Mouse (Mus musculus) frontal cortex, postnatal 14 days (tissue): ENCODE results near the gene Exph5.

ENCODE experiments used
- DNase-seq, 2 experiments: peaks; one replicate each; pipeline ENCODE4 v3.0.0; 2022; ENCODE audit warnings: low spot score in 2 of 2

Gene Exph5

GRCm38 (mm10) chr9:53356219-53357155 lies 55.0 kb downstream of the Exph5 start:
- no peak for DNase-seq

GRCm38 (mm10) chr9:53371339-53371738 lies 69.9 kb downstream of the Exph5 start:
- DNase-seq, result no peak

DNA sequence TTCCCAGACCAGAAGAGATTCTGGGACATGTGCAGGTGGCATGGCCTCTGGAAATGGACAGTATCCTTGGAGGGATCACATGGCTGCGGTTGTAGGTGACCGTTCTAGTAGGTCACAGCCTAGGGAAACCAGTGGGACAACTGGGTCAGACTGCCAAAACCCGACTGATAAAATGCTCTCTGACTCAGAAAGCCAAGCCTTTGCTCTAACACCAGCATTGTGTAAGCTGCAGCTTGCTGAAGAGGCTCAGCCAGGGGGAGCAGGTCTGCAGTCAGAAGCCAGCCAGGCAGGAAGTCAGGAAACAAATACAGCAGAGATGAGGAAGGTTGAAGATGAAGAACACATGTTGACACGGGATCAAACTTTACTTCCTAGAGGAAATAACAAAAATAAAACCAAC lies 74.4 kb downstream of the Exph5 start:
- DNase-seq, result no peak

GRCm38 (mm10) chr9:53376820-53377219 lies 75.3 kb downstream of the Exph5 start:
- no peak for DNase-seq

DNA sequence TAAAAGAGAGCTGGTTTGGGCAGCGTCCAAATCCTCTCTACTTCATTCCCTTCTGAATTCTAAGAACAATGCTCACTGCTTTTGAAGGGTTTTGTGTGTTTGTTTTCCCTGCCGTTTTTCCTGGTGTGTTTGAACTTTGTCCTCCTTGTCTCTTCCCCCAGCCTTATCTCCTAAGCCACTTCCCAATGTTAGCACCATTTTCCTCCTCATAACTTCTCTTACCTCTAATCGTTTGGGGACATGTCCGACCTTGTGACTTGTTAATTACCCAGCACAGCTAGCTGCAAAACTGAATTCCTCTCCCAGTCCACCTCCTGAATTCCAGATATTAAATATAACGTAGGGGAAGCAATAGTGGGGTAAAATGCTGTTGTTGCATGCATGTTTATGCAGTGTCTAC lies 76.1 kb downstream of the Exph5 start:
- no peak for DNase-seq

DNA sequence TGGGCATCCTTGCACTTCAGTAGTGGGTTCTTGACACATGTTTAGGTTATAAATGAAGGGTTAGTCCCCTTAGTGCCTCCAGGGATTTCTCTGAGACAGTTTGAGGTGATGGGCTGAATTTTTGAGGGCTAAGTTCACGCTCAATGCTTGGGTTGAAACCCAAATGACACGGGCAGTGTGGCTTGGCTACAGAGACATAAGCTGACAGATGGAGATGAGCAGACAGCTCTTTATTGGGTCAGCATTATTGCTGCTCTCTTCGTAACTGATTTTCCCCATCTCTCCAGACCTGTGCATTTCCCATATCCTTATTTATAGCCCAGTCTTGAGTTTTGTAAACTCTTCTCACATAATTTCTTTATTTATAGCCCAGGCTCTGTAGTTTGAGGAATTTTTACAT lies 76.7 kb downstream of the Exph5 start:
- no peak for DNase-seq

- DNase-seq, result no peak
Observed at GRCm38 (mm10) chr9:53380595-53380994, 79.1 kb downstream of the Exph5 start.

GRCm38 (mm10) chr9:53381113-53381615 lies 79.7 kb downstream of the Exph5 start:
- DNase-seq, result no peak

DNA sequence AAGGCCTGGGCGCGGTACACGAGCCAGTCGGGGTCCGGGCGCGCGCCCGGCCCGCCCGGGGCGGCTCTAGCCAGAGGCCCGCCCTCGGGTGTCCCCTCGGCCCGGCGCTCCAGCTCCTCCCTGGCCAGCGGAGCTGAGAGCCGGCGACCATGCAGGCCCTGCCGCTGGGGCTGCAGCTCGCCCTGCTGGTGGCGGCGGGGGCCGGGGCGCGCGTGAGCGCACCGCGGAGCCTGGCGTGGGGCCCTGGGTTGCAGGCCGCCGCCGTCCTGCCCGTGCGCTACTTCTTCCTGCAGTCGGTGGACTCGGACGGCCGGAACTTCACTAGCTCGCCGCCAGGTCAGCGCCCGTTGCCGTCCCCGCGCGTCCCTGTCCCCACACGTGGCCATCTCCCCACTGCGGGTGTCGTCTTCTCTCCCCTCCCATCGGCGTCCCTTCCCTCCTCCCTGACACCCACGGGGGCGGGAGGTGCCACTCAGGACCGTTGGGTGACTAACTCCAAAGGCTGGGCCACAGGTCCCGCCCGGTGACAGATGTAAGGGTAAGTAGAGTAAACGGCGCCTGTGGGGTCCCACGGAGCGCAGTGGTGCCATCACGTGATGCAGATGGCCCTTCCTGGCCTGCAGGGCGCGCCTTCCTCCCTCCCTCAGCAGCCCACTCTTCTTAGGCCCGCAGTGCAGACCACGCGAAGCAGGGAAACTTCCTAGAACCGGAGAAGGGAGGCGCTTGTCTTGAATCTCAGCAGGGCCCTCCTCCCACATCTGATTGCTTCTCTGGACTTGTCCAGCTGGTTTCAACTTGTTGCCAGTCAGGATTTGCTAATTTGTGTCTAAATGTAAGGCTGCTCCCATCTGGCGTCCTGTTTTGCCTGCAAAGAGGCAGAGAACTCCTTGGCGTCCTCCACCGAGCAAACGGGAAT lies 82.7 kb downstream of the Exph5 start, which contains the start of gene Kdelc2:
Gene Kdelc2 (plus strand): TSS at position 75 of the 916 bp plus-strand sequence.
- DNase-seq, result peak; percentile 61 to 80

DNA sequence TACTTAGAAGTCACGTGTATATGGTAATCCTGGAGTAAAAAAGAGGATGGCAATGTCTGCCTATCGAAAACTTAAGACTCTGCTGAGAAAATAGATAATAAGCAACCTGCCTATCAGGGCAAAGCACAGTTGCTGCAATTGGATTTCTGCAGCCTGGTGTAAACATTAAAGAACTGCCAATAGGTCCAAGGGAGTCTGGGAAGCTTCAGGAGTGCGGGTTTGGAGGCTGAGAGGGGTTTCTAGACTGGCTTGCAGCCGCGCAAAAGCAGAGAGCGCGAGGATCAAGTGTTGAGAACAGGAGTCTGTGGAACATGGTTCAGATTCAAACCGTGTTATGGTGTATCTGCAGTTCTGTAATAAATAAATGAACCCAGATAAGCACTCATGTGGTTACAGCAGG lies 83.4 kb downstream of the Exph5 start:
- DNase-seq, result no peak

- DNase-seq, result no peak
Observed at GRCm38 (mm10) chr9:53387431-53387830, 86.0 kb downstream of the Exph5 start.

- no peak for DNase-seq
Observed at GRCm38 (mm10) chr9:53389109-53389508, 87.6 kb downstream of the Exph5 start.

- DNase-seq, result no peak
Observed at GRCm38 (mm10) chr9:53390136-53390535, 88.7 kb downstream of the Exph5 start.

DNA sequence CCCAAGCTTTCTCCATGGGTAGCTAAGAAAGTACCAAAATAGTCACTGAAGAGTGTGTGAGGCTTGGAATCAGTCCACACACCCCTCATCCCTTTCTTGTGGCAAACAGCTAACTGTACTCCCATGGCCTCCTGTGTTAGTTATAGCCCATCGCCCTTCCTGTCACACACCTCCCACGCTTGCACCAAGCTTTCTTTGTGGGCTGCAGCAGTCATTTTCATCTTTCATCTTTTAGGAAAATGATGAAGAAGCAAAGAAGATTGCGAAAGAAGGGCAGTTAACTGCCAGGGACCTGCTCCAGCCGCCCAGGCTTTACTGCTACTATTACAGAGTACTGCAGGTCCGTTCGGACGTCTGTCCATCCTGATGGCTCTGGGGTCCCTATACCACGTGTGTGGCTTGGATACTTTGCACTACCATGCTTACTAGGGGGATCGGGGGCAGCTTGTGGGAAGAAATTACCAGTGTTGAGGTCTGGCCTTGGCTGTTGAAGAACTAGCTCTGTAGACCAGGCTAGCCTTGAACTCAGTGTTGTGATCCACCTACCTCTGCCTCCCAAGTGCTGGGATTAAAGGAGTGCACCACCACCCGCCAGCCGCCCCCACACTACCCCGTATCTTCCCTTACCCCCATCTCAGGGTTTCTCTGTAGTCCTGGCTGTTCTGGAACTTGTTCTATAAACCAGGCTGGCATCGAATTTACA lies 96.4 kb downstream of the Exph5 start:
- no peak for DNase-seq

GRCm38 (mm10) chr9:53398388-53398700 lies 96.9 kb downstream of the Exph5 start:
- no peak for DNase-seq

DNA sequence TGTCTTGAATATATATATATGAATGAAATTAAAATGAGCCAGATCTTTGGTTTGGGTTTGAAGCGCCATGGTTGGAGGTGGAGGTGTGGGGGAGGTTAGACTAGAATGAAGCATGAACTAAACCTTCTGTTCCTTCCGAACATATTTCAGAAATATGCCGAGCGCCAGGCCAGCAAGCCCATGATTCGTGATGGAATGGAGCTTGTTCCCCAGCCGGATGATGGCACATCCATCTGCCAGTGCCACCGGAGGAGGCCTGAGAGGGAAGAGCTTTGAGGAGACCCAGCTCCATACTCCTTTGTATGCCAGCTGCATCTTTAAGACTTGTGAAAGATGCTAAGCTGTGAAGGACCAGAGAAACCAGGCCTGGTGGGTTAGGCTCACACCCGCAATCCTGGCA lies 98.1 kb downstream of the Exph5 start:
- DNase-seq, result no peak

DNA sequence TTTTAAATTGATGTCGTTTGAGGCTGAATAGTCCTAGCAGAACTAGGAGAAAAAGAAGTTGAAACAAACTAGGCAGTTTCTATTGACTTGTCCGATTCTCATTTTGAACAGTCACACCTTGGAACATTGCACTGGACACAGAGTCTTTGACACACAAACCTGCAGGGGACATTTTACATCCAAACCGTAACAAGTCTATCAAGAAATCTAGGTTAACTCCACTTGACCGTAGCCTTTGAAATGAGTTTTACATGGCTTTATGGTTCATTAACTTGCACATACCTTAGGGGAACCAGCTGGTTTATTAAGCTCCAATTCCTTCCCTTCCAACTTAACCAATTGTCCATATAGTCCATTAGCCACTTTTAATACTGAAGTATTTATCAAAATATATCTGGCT lies 99.2 kb downstream of the Exph5 start:
- no peak for DNase-seq

DNA sequence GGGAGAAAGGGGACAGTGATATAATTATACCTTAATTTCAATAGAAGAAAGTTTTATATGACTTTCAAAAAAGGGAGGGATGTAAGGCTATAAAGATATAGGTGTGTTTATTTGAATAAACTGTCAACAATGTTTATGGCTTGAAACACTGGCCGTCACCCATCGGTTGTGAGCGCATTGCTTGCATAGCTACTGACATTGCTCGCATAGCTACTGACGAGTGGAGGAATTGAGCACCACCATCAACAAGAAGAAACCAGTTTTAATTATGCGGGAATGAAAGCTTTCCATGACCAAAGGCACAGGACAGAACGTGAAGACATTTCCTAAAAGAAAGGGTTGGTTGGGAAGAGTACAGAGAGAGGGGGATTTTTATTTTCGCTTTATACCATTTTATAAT lies 99.7 kb downstream of the Exph5 start:
- no peak for DNase-seq

DNA sequence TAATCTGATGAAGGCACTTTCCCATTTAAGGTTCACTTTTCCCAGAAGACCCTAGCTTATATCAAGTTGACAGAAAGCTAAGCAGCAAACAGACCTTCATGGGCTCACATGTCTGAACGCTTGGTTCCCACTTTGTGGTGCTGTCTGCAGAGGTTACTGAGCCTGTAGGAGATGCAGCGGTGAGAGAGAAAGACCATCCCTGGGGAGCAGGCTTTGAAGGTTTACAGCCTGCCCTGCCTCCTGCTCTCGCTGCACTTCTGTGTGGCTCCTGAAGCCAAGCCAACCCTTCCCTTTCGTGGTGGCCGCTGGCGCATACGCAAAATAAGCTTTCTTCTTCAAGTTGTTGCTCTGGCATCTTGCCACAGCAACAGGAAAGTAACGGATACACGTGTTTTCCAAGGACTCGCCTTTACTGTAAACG lies 100.8 kb downstream of the Exph5 start, which contains the start of gene 4930550C14Rik:
Gene 4930550C14Rik (plus strand): TSS at position 35 of the 421 bp plus-strand sequence.
- DNase-seq, result no peak

DNA sequence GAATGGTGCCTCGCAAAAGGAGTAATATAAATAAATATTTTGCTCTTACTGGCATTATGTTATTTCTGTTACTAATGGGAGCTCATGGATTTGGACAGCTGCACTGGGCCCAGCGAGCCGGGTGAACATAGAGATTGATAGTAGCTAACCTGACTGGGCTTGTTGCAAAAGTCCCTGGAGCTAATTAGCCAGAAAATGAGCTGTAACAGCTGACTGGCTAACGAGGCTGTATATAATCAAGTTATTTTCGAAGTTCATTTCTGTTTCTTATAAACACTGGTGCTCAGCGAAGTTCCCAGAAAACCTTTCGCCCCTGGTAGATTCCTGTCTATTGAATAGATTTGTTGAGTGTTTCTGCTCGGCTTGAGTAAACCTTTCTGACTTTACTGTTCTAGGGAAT lies 101.5 kb downstream of the Exph5 start:
- no peak for DNase-seq

- no peak for DNase-seq
Observed at GRCm38 (mm10) chr9:53404050-53404752, 102.7 kb downstream of the Exph5 start.
